Mouse (Mus musculus) bone marrow macrophage, adult 2 months (primary cell): ENCODE measurements at regions not wholly inside any gene's neighbourhood (a gene's known extent, or its start where the extent isn't known, plus 50 kb on each side); places are given as distances from the start of the nearest gene placed in this dataset.
"Not testable (repeated sequence)": the region's sequence is repeated elsewhere in the genome, so short reads cannot be mapped to it uniquely, and the experiment has no call there.

Source experiments
- CTCF ChIP-seq: IDR thresholded peaks from 2 replicates; pipeline ENCODE4 v1.5.1; 2012; ENCODE audit warnings: low read depth, mild to moderate bottlenecking, low read length, moderate library complexity
- POLR2A ChIP-seq: IDR thresholded peaks from 2 replicates; pipeline ENCODE4 v1.6.1; 2012; ENCODE audit warnings: mild to moderate bottlenecking, low read depth, low read length, borderline replicate concordance

DNA sequence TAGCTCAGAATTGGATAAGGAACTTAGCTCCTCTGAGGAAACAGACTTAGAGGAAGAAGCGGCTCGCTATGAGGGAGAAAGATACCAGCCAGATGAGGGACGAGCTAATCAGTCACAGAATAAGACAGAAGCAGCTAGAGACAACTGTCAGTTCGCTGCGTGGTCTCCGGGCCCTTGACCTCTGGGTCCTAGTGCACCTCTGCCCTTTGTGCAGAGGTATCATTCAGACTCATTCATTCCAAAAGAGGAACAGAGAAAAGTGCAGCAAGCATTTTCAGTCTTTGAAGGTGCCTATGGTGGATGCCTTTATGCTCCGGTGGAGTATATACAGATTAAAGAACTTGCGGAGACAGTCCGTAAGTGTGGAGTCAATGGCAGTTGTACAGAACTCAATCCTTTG is 63.5 kb upstream of the Helt start:
- not testable (repeated sequence) for TF ChIP-seq POLR2A, CTCF
